Mouse (Mus musculus) retina, postnatal 7 days (tissue): Measurements from ENCODE around the gene Ptges3.

Experiments used
- DNase-seq: peaks from one replicate; pipeline ENCODE4 v3.0.0-alpha.2; 2012; ENCODE audit warnings: low read depth, low spot score

Ptges3 gene

GRCm38 (mm10) chr10:128092506-128093495 lies 34.0 kb downstream of the Ptges3 start:
- peak; percentile 70 for DNase-seq

- DNase-seq: no peak
Observed at GRCm38 (mm10) chr10:128093496-128094294, 34.9 kb downstream of the Ptges3 start.

- no peak for DNase-seq
Observed at GRCm38 (mm10) chr10:128094340-128094968, 35.7 kb downstream of the Ptges3 start.

GRCm38 (mm10) chr10:128095003-128095636 lies 36.4 kb downstream of the Ptges3 start:
- no peak for DNase-seq

- DNase-seq: no peak
Observed at GRCm38 (mm10) chr10:128096313-128096692, 37.5 kb downstream of the Ptges3 start.

- peak; percentile 80 for DNase-seq
Observed at GRCm38 (mm10) chr10:128096693-128097586, 38.2 kb downstream of the Ptges3 start.

GRCm38 (mm10) chr10:128097587-128097971 lies 38.8 kb downstream of the Ptges3 start:
- DNase-seq: peak; percentile 72

GRCm38 (mm10) chr10:128110103-128110761 lies 51.5 kb downstream of the Ptges3 start:
- no peak for DNase-seq

GRCm38 (mm10) chr10:128111227-128111626 lies 52.5 kb downstream of the Ptges3 start:
- no peak for DNase-seq

- DNase-seq: no peak
Observed at GRCm38 (mm10) chr10:128123833-128124232, 65.1 kb downstream of the Ptges3 start.

GRCm38 (mm10) chr10:128124831-128125230 lies 66.1 kb downstream of the Ptges3 start:
- no peak for DNase-seq

- DNase-seq: no peak
Observed at GRCm38 (mm10) chr10:128125951-128126350, 67.2 kb downstream of the Ptges3 start.
